Mouse (Mus musculus): ENCODE results near the gene Btg2. TPM values are rescaled to one million over a fixed set of nuclear protein-coding genes. Genes with fewer than 3 reads are reported as not detected.

Btg2 gene
- polyA plus RNA-seq (2012; rRNA removed), result 432 and 481 TPM in 2 replicates

- peak; percentile 32; the same call in 1 of the 2 replicates for TF ChIP-seq CTCF (IDR thresholded peaks at IDR 0.05; ENCODE audit: borderline replicate concordance, control insufficient read depth, extremely low read depth, insufficient read depth, low read length, poor library complexity)
- peak; percentile 100 for TF ChIP-seq POLR2A (IDR thresholded peaks at IDR 0.05; ENCODE audit: control insufficient read depth, extremely low read depth, insufficient read depth, low read length, poor library complexity)
- Histone ChIP-seq H3K27ac (ENCODE audit: control insufficient read depth, insufficient read depth, low read length) (peak within 1 kb of the TSS; percentile 100), H3K27me3 (ENCODE audit: control insufficient read depth, insufficient read depth, low read length) (no peaks in the 10 kb centered on the region), H3K4me1 (replicated peaks; ENCODE audit: control insufficient read depth, insufficient read depth, low read length) (peaks cover 39% of the 10 kb centered on the region), H3K36me3 (ENCODE audit: control insufficient read depth, insufficient read depth, low read length) (peaks cover 38% of the 10 kb centered on the region), H3K4me3 (ENCODE audit: control insufficient read depth, insufficient read depth, low read length) (peak within 1 kb of the TSS; percentile 100)
- WGBS, result under 1% methylated on average over 62 of the region's 62 CpGs
- peak; percentile 96 for DNase-seq
These were observed at the start of gene Btg2 for GRCm38 (mm10) chr1:134078802-134079476. Btg2 (minus strand) TSS chr1:134079120.

GRCm38 (mm10) chr1:134122195-134122594 lies 43.3 kb upstream of the Btg2 start:
- H3K4me3 ChIP-seq (ENCODE audit: control insufficient read depth, insufficient read depth, low read length), result no peak overlapping the region
- H3K27me3 ChIP-seq (ENCODE audit: control insufficient read depth, insufficient read depth, low read length), result no peaks in the 10 kb centered on the region
- no peaks in the 10 kb centered on the region for H3K36me3 ChIP-seq (ENCODE audit: control insufficient read depth, insufficient read depth, low read length)
- H3K4me1 ChIP-seq (replicated peaks; ENCODE audit: control insufficient read depth, insufficient read depth, low read length), result no peaks in the 10 kb centered on the region
- DNase-seq, result peak; percentile 36
- 67% methylated on average over 9 of the region's 9 CpGs for WGBS
- no peak overlapping the region for H3K27ac ChIP-seq (ENCODE audit: control insufficient read depth, insufficient read depth, low read length)
- no peak for TF ChIP-seq POLR2A (IDR thresholded peaks at IDR 0.05; ENCODE audit: control insufficient read depth, extremely low read depth, insufficient read depth, low read length, poor library complexity)
- 0 out of 2 replicates have a peak, but pooled peaks have one; percentile 46 for TF ChIP-seq CTCF (IDR thresholded peaks at IDR 0.05; ENCODE audit: borderline replicate concordance, control insufficient read depth, extremely low read depth, insufficient read depth, low read length, poor library complexity)

GRCm38 (mm10) chr1:134120179-134120578 lies 41.3 kb upstream of the Btg2 start:
- no peaks in the 10 kb centered on the region for H3K36me3 ChIP-seq (ENCODE audit: control insufficient read depth, insufficient read depth, low read length)
- TF ChIP-seq POLR2A (IDR thresholded peaks at IDR 0.05; ENCODE audit: control insufficient read depth, extremely low read depth, insufficient read depth, low read length, poor library complexity), result no peak
- peak; percentile 66; the same call in 1 of the 2 replicates for TF ChIP-seq CTCF (IDR thresholded peaks at IDR 0.05; ENCODE audit: borderline replicate concordance, control insufficient read depth, extremely low read depth, insufficient read depth, low read length, poor library complexity)
- WGBS, result 5% methylated on average over 5 of the region's 5 CpGs
- no peaks in the 10 kb centered on the region for H3K27me3 ChIP-seq (ENCODE audit: control insufficient read depth, insufficient read depth, low read length)
- H3K4me1 ChIP-seq (replicated peaks; ENCODE audit: control insufficient read depth, insufficient read depth, low read length), result no peaks in the 10 kb centered on the region
- H3K4me3 ChIP-seq (ENCODE audit: control insufficient read depth, insufficient read depth, low read length), result no peak overlapping the region
- DNase-seq, result peak; percentile 83
- H3K27ac ChIP-seq (ENCODE audit: control insufficient read depth, insufficient read depth, low read length), result no peak overlapping the region

- Histone ChIP-seq H3K27me3 (ENCODE audit: control insufficient read depth, insufficient read depth, low read length) (no peaks in the 10 kb centered on the region), H3K36me3 (ENCODE audit: control insufficient read depth, insufficient read depth, low read length) (no peaks in the 10 kb centered on the region), H3K4me3 (ENCODE audit: control insufficient read depth, insufficient read depth, low read length) (no peak overlapping the region), H3K27ac (ENCODE audit: control insufficient read depth, insufficient read depth, low read length) (no peak overlapping the region), H3K4me1 (replicated peaks; ENCODE audit: control insufficient read depth, insufficient read depth, low read length) (no peaks in the 10 kb centered on the region)
- no peak for TF ChIP-seq CTCF (IDR thresholded peaks at IDR 0.05; ENCODE audit: borderline replicate concordance, control insufficient read depth, extremely low read depth, insufficient read depth, low read length, poor library complexity)
- no peak for TF ChIP-seq POLR2A (IDR thresholded peaks at IDR 0.05; ENCODE audit: control insufficient read depth, extremely low read depth, insufficient read depth, low read length, poor library complexity)
- DNase-seq, result no peak
- 82% methylated on average over 5 of the region's 5 CpGs for WGBS
These were observed 38.2 kb upstream of the Btg2 start for GRCm38 (mm10) chr1:134117110-134117509.

- no peak for DNase-seq
- no peak overlapping the region for H3K27ac ChIP-seq (ENCODE audit: control insufficient read depth, insufficient read depth, low read length)
- TF ChIP-seq CTCF (IDR thresholded peaks at IDR 0.05; ENCODE audit: borderline replicate concordance, control insufficient read depth, extremely low read depth, insufficient read depth, low read length, poor library complexity) (no peak), POLR2A (IDR thresholded peaks at IDR 0.05; ENCODE audit: control insufficient read depth, extremely low read depth, insufficient read depth, low read length, poor library complexity) (no peak)
- WGBS, result 94% methylated on average over 8 of the region's 8 CpGs
- no peak overlapping the region for H3K4me3 ChIP-seq (ENCODE audit: control insufficient read depth, insufficient read depth, low read length)
- no peaks in the 10 kb centered on the region for H3K36me3 ChIP-seq (ENCODE audit: control insufficient read depth, insufficient read depth, low read length)
- H3K4me1 ChIP-seq (replicated peaks; ENCODE audit: control insufficient read depth, insufficient read depth, low read length), result no peaks in the 10 kb centered on the region
- no peaks in the 10 kb centered on the region for H3K27me3 ChIP-seq (ENCODE audit: control insufficient read depth, insufficient read depth, low read length)
These were observed 36.5 kb upstream of the Btg2 start for GRCm38 (mm10) chr1:134115424-134115823.

GRCm38 (mm10) chr1:134114730-134115129 lies 35.8 kb upstream of the Btg2 start:
- 94% methylated on average over 13 of the region's 13 CpGs for whole genome bisulfite sequencing
- no peak for DNase-seq
- no peak overlapping the region for H3K4me3 ChIP-seq (ENCODE audit: control insufficient read depth, insufficient read depth, low read length)
- H3K4me1 ChIP-seq (replicated peaks; ENCODE audit: control insufficient read depth, insufficient read depth, low read length), result no peaks in the 10 kb centered on the region
- H3K27ac ChIP-seq (ENCODE audit: control insufficient read depth, insufficient read depth, low read length), result no peak overlapping the region
- no peaks in the 10 kb centered on the region for H3K27me3 ChIP-seq (ENCODE audit: control insufficient read depth, insufficient read depth, low read length)
- H3K36me3 ChIP-seq (ENCODE audit: control insufficient read depth, insufficient read depth, low read length), result no peaks in the 10 kb centered on the region
- no peak for TF ChIP-seq CTCF (IDR thresholded peaks at IDR 0.05; ENCODE audit: borderline replicate concordance, control insufficient read depth, extremely low read depth, insufficient read depth, low read length, poor library complexity)
- TF ChIP-seq POLR2A (IDR thresholded peaks at IDR 0.05; ENCODE audit: control insufficient read depth, extremely low read depth, insufficient read depth, low read length, poor library complexity), result no peak
